Mouse (Mus musculus) cerebellum, postnatal 4 days (tissue): ENCODE results near the gene Eif5.

ENCODE experiments used
- DNase-seq, 2 experiments: peaks; one replicate each; pipeline ENCODE4 v3.0.0; 2022; ENCODE audit warnings: low spot score in 2 of 2, mixed read lengths in 1 of 2

Eif5 gene

DNA sequence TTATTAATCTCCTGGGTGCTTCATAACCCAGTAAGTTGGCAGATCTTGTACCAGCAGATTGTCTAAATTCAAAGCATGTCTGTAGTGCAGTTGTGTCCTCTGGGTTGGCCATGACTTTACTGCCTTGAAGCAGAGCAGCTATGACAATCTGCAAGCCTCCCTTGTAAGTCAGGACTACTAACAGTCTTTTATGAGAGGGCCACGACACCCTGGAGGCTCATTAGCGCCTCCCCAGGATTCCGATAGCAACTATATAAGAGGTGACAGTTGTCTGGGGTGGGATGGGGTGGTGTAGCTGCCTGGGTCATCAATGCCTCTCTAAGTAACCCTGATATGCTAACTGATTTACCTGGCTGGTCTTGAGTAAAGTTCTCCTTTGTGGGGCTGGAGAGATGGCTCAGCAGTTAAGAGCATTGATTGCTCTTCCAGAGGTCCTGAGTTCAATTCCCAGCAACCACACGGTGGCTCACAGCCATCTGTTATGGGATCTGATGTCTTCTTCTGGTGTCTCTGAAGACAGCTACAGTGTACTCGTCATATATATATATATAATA lies 25.3 kb downstream of the Eif5 start:
- no peak for DNase-seq

- DNase-seq, result no peak
Measured at GRCm38 (mm10) chr12:111565363-111565762, 27.5 kb downstream of the Eif5 start.

DNA sequence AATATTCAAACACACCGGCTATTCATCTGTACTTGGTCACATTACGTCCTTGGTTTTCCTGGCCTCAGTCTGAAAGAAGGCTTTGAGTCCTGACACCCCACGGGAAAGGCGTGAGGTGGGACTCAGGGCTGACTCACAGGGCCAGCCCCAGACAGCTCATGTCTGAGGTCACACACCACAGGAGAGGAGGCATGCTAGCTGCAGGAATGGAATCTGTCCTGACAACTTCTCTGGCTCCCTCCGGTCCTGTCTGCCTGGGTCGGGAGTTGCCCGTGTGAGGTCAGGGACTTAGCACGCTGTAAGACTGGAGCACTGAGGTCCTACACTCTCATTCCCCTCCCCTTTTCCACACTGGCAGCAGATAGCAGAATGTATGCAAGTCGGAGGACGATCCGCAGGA lies 31.0 kb downstream of the Eif5 start:
- DNase-seq, result no peak

GRCm38 (mm10) chr12:111572406-111572805 lies 34.6 kb downstream of the Eif5 start:
- no peak for DNase-seq

DNA sequence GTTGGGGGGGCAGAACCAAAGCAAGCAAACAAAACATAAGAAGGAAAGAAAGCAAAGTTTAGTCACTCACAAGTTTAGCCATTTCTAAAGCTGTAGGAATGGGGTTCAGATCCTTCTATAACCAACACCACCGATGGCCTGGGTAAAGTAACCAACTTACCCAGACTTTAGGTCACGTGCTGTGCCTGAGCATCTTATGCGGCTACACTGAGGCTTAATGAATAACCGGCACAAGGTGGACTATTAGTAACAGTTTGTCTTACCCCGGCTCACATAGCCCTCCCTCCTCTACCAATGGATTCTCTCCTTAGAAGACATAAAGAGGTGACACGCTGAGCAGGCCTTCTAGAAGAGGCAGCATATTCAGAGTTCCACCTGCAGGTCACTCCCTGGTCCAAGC lies 35.5 kb downstream of the Eif5 start:
- no peak for DNase-seq

GRCm38 (mm10) chr12:111574074-111574886 lies 36.5 kb downstream of the Eif5 start, which contains the start of gene Mark3:
TSS of gene Mark3 (plus strand) at chr12:111574523.
- DNase-seq, result peak; percentile 92 to 98

DNA sequence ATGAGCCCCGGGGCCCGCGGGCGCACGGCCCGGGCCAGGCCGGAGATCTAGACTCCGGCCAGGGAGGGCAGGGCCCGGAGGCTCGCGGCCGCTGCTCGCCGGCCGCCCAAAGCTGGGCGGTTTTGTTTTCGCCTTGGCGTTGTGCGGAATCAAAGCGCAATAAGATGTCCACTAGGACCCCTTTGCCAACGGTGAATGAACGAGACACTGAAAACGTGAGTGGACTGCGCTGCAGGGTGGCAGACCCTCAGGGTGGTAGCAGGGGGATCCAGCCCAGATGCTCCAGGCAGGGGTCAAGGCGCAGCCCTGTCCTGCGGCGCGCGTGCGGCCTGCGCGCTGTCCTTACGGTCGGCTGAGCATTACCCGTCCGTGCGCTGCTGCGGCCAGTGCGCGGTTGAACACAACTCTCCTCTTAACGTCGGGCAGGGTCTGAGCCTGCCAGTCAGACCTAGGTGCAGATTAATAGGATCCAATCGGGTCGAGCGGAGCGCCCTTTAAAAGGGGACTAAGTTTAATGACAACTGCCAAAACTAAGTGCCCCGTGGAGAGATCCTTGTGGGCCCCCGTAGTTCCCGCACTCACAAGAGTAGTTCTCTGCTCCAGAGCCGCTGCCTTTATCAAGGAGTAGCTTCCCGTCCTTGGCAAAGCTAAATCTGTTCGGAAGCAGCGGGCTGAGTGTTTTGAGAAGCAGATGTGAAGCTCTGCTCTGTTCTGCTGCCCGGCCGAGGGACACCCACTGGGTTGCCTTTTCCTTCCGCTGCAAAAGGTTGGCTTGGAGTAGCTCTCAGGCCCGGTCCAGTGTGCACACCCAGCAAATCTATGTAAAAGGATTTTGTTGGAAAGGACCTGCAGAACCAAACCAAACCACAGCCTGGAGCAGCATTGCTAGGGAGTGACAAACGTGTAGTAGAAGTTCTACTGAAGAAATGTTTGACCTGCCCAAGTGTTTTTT lies 37.3 kb downstream of the Eif5 start:
- peak in 1 of 2 experiments; percentile 59 for DNase-seq

- no peak for DNase-seq
Measured at GRCm38 (mm10) chr12:111583058-111583457, 45.2 kb downstream of the Eif5 start.

GRCm38 (mm10) chr12:111584401-111584800 lies 46.6 kb downstream of the Eif5 start:
- no peak for DNase-seq

GRCm38 (mm10) chr12:111587252-111587651 lies 49.4 kb downstream of the Eif5 start:
- no peak for DNase-seq

- DNase-seq, result no peak
Measured at GRCm38 (mm10) chr12:111592407-111593021, 54.7 kb downstream of the Eif5 start.

GRCm38 (mm10) chr12:111593775-111594174 lies 56.0 kb downstream of the Eif5 start:
- no peak for DNase-seq
